Mouse (Mus musculus) spleen, adult 12 weeks (tissue): ENCODE measurements around the gene Fcor.

ENCODE experiments used
- DNase-seq: peaks from one replicate; pipeline ENCODE4 v3.0.0; 2022; ENCODE audit warnings: low spot score

The Fcor gene

GRCm38 (mm10) chr8:3671980-3672491, at the start of gene Fcor:
Fcor (minus strand) TSS chr8:3672362.
- peak; percentile 64 for DNase-seq

- no peak for DNase-seq
Observed at GRCm38 (mm10) chr8:3721041-3721440, 48.9 kb upstream of the Fcor start.

- no peak for DNase-seq
Observed at GRCm38 (mm10) chr8:3720551-3720950, 48.4 kb upstream of the Fcor start, which contains the start of gene Clec4g. Clec4g (minus strand) TSS chr8:3720651.

GRCm38 (mm10) chr8:3718559-3718958, 46.4 kb upstream of the Fcor start:
- peak; percentile 60 for DNase-seq

- no peak for DNase-seq
Observed at GRCm38 (mm10) chr8:3717321-3717954, 45.3 kb upstream of the Fcor start.

DNA sequence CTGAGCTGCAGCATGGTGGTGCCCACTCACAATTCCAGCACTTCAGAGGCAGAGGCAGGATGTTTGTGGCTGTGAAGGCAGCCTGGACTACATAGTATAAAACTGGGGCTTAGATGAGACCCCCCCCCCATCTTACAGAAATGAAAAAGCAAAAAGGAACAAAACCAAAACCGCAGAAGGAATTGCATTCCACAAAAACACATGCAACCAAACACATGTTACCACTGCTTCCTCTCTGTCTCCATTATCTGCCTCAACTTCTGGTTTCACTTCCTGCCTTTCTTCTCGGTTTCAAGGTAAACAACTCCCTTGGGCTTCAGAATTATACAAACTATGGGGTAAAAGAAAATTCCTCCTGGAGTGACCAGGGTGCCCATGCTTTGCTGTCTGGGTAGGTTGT, 39.5 kb upstream of the Fcor start:
- no peak for DNase-seq

- DNase-seq, result no peak
Observed at GRCm38 (mm10) chr8:3710312-3710711, 38.1 kb upstream of the Fcor start.

DNA sequence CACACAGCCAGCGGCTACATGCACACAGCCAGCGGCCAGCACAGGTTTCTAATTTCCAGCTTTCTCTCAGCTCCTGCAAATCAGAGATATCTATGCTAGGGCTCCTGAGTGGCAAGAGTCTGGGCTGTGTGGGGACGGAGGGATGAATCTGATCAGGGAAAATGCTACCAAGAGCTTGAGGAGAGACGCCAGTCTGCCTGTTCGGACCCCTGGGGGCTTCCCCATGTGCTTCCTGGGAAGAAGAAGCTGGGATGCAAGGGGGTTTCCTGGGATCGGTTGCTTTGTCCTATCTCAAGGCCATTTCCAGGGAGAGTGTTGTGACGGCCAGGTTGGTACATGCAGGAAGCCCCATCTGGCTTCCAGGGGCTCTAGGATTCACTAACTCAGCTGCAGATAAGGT, 35.4 kb upstream of the Fcor start:
- DNase-seq, result no peak

- DNase-seq, result no peak
Observed at GRCm38 (mm10) chr8:3705711-3706110, 33.5 kb upstream of the Fcor start.

DNA sequence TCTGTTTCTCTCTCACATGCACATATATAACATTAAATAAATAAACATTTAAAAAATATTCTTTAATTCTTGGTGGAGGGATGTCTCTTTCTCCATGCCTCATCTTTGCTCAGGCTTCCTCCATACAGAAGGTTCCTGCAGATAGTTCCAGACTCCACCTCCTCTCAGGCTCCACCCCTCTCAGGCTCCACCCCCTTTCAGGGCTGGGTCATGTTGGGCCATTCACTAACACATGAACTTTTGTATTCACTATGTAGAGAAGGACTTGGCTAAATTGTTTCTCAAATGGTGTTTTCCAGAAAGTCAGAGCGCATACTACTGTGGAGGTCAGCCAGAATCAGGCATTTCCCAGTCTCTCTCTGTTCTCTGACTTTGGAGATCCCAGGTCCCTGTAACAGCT, 29.3 kb upstream of the Fcor start:
- no peak for DNase-seq

GRCm38 (mm10) chr8:3694121-3694520, 22.0 kb upstream of the Fcor start, which contains the start of gene Fcer2a:
Fcer2a (minus strand) TSS chr8:3694175.
- DNase-seq, result no peak

- DNase-seq, result no peak
Observed at GRCm38 (mm10) chr8:3690774-3691173, 18.6 kb upstream of the Fcor start.

DNA sequence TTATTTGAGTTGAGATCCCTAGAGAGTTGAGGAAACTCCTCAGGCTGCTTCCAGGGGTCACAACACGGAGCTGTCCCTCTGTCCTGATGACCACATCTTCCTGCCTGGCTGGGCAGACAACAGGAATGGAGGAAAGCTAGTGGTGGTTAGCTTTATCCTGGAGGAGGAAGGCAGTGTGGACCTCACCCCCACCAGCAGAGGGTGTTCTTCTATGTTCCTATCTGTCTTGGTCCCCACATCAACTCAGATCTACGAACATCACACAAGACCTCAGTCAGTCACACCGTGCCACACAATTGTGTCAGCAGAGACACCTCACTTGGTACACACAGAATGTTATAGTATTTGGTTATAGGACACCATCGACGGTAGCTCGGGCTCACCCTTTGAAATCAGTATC, 15.4 kb upstream of the Fcor start:
- no peak for DNase-seq

- no peak for DNase-seq
Observed at GRCm38 (mm10) chr8:3685422-3685821, 13.3 kb upstream of the Fcor start.

DNA sequence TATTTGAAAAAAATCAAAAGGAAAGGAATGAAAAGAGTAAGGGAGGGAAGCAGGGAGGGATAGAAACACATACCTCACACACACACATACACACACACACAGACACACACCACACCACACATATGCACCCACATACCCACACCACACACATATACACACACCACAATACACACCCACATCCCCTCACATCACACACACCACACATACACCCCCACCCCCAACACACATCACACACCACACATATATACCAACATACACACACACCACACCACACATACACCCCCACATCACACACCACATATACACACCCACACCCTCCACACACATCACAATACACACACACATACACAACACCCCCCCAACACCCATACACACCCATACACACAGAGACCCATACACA, 12.4 kb upstream of the Fcor start:
- no peak for DNase-seq

DNA sequence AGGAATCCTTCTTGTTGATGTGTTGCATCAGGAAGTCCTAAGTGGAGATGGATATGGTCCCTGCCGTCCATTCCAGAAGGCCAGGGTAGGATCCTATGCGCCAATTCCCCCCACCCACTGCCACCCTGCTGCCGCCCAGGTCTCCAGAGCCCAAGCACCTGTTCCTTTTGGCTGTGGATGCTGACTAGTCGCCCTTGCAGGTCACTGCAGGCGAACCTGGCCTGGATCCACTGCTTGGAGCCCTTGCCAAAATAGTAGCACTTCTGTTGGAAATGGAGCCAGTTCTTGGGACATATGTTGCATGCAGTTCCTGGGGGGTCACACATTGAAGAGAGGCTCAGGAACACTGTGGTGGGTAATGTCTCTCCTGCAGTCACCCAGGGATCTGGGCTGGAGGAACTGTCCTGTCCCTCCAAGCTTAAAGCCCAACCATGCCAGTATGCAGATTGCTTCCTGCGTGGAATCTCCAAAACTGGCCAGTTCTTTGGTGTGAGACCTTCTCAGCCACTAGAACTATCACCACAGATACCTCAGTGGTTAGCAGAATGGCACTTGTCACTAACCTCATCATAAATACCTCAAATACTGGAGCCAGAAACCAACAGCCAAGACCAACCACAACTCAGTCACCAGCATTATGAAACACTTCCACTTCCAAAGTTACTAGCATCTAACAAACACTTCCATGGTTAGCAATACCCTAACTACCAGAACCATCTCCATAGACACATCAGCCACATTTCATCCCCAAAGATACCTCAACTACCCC, 11.4 kb upstream of the Fcor start:
- DNase-seq, result no peak

DNA sequence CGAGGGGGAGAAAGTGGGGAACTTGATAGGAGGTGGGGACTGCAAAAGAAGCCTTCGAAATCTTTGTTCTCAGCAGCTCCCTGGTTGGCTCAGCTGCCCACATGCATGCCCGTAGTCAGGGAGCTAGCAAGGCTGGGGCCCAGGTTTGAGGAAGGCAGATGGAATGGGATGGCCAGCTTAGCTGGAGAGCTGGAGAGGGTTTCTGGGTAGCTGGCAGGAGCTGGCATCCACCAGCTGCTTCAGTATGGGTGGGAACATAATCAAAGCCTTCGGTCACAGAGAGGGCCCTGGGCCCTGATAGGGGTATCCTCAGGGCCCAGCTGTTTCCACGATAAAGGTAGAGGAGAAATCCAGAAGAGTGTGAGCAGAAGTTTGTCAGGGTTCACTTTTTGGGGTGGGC, 10.3 kb upstream of the Fcor start:
- DNase-seq, result no peak

GRCm38 (mm10) chr8:3679656-3680055, 7.5 kb upstream of the Fcor start:
- DNase-seq, result no peak

GRCm38 (mm10) chr8:3679236-3679635, 7.1 kb upstream of the Fcor start:
- DNase-seq, result no peak

- DNase-seq, result no peak
Observed at GRCm38 (mm10) chr8:3678831-3679230, 6.7 kb upstream of the Fcor start.

DNA sequence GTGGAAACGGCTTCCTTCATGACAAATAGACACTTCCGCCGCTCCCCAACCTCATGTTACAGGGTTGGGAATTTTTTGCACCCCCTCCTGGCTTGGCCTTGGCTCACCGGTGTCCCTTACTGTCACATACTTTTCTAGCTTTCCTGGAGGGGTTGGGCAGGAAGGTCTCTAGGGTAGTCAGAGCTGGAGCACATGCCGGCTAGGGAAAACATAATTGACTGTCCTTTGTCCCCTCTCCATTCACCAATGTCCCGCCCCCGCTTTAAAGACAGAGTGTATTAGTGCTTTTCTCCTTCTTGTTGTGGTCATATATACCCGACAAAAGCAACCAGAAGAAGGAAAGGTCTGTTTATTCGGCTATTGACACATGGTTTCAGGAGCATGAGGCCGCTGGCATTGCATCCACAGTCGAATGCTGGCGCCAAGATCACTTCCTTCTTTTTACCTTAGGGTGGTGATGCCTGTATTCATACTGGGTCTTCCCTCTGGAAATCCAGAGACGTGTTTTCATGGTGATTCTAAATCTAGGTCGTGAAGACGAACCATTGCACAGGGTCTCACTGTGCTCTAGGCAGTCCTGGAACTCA, 4.9 kb upstream of the Fcor start:
- no peak for DNase-seq

DNA sequence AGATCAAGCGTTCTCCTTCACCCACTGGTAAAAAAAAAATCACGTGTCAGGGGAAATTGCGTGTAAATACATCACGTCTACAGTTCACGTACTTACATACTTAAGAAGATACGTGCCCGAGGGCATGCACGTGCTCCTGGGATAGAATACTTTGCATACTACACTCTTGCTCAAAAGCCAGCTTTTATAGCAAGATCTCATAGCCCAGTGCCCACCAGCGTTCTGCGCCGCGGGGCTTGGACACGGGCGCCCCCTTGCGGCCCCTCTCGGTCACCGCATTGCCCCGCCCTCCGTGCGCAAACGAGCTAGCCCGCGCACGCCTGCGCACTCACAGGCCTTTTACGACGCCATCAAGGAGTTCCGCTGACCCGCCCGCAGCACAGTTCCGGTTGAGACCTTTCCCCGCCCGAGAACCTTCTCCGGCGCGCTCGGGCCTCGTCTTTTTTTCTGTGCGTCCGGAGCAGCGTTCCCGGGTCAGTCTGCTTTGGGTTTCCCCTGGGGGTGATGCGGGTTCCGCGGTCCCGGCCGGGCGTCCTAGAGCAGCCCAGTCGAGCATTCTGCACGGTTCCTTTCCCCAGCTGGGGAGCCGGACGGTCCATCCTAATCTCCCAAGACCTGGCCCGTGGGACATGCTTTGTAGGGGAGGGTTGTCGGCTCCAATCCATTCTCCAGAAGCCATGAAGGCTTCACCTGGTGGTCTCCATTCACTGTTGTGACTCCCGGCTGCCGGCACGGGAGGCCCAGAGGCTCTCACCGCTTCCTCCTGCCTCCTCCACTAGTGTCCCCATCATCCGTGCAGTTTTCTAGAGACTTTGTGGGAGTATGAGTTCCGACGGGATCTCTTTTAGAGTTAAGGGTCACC, 4.2 kb upstream of the Fcor start, which contains the start of gene Trappc5:
Trappc5 (plus strand) TSS at position 169 of the 862 bp plus-strand sequence.
- DNase-seq, result peak; percentile 90
